Mouse (Mus musculus): ENCODE data around the gene Gm47289.

- TF ChIP-seq CTCF (IDR thresholded peaks at IDR 0.05; ENCODE audit: low read depth) (no peak), EP300 (IDR thresholded peaks at IDR 0.05; ENCODE audit: low read depth) (no peak)
Observed at GRCm38 (mm10) chr9:119167608-119168007, 8.6 kb downstream of the Gm47289 start.

Data from liver, embryonic 14.5 days (tissue).